ENCODE assay signal across 11 mouse cellular contexts in genomic region chr1:161575939-161576338, GRCm38 (mm10).
DNase-seq lines count a peak whose midpoint lies in the region; ATAC-seq and TF ChIP-seq lines count a peak whose summit lies in the region.
"Had no signal": no experiment of that assay in that cellular context is flagged by ENCODE, and none has a peak within 500 bp of the region (broad histone marks: within the 10 kb centered on the region; RNA-seq: fewer than 3 reads in every experiment).

No protein-coding gene starts in this region.

- H3K36me3 ChIP-seq in hindbrain, embryonic 15.5 days, result no peaks in the 10 kb centered on the region
- no peaks in the 10 kb centered on the region for H3K36me3 ChIP-seq in hindbrain, embryonic 13.5 days
- H3K36me3 ChIP-seq in midbrain, embryonic 13.5 days, result no peaks in the 10 kb centered on the region
- no peaks in the 10 kb centered on the region for H3K36me3 ChIP-seq in midbrain, embryonic 11.5 days (ENCODE audit: control insufficient read depth, insufficient read depth, low read length)
- H3K36me3 ChIP-seq in midbrain, postnatal 0 days (ENCODE audit: insufficient read depth, low read length), result no peaks in the 10 kb centered on the region

- DNase-seq in cerebellum, adult 2 months, result peak; percentile 3 to 10
- no peak for DNase-seq in cerebellum, adult 8-10 months
- DNase-seq in midbrain, embryonic 11.5 days (ENCODE audit: low spot score, missing footprints), result no peak
- DNase-seq in midbrain, postnatal 0 days (ENCODE audit: low spot score), result peak; percentile 63
- DNase-seq in layer of hippocampus, postnatal 14 days (ENCODE audit: low spot score in 2 of 2), result no peak
- DNase-seq: heart, adult 11 months; thymus, postnatal 4 days had no signal

- TF ChIP-seq POLR2A in cerebellum, adult 2 months (IDR thresholded peaks at IDR 0.05; ENCODE audit: borderline replicate concordance, insufficient read depth, low read length), result no peak

- no peak overlapping the region for H3K4me3 ChIP-seq in cerebellum, adult 2 months (replicated peaks; ENCODE audit: insufficient read depth, low read depth, low read length)
- H3K4me3 ChIP-seq in hindbrain, embryonic 15.5 days, result no peak overlapping the region
- H3K4me3 ChIP-seq in hindbrain, embryonic 13.5 days, result no peak overlapping the region
- H3K4me3 ChIP-seq in midbrain, embryonic 13.5 days (replicated peaks), result no peak overlapping the region
- H3K4me3 ChIP-seq in midbrain, embryonic 11.5 days (ENCODE audit: low read depth, low read length), result no peak overlapping the region
- H3K4me3 ChIP-seq in midbrain, postnatal 0 days (ENCODE audit: low read depth, low read length), result no peak overlapping the region

- ATAC-seq in hindbrain, embryonic 15.5 days (ENCODE audit: low FRiP score, low read depth), result peak; percentile 75; the same call in 1 of the 2 replicates
- no peak for ATAC-seq in hindbrain, embryonic 13.5 days (ENCODE audit: low FRiP score)
- ATAC-seq in midbrain, embryonic 13.5 days, result peak; percentile 45; the same call in 1 of the 2 replicates
- ATAC-seq in midbrain, embryonic 11.5 days (ENCODE audit: low FRiP score), result no peak
- peak; percentile 70 for ATAC-seq in midbrain, postnatal 0 days (ENCODE audit: low FRiP score)

- H3K27ac ChIP-seq in cerebellum, adult 2 months (ENCODE audit: insufficient read depth, low read length), result no peak overlapping the region
- H3K27ac ChIP-seq in hindbrain, embryonic 15.5 days (replicated peaks), result no peak overlapping the region
- H3K27ac ChIP-seq in hindbrain, embryonic 13.5 days, result no peak overlapping the region
- no peak overlapping the region for H3K27ac ChIP-seq in midbrain, embryonic 13.5 days
- no peak overlapping the region for H3K27ac ChIP-seq in midbrain, embryonic 11.5 days (ENCODE audit: low read depth, low read length)
- H3K27ac ChIP-seq in midbrain, postnatal 0 days (ENCODE audit: low read depth, low read length), result no peak overlapping the region
- H3K27ac ChIP-seq: liver, embryonic 14.5 days had no signal

- no peak for TF ChIP-seq CTCF in cerebellum, adult 2 months (IDR thresholded peaks at IDR 0.05; ENCODE audit: borderline replicate concordance, insufficient read depth, low read depth, low read length)
- no peak for TF ChIP-seq CTCF in midbrain, postnatal 0 days (IDR thresholded peaks at IDR 0.05)

- H3K4me1 ChIP-seq in cerebellum, adult 2 months (ENCODE audit: control insufficient read depth, insufficient read depth, low read length), result peaks cover 8% of the 10 kb centered on the region
- H3K4me1 ChIP-seq in hindbrain, embryonic 15.5 days (replicated peaks), result peaks cover 4% of the 10 kb centered on the region
- no peaks in the 10 kb centered on the region for H3K4me1 ChIP-seq in hindbrain, embryonic 13.5 days (replicated peaks)
- H3K4me1 ChIP-seq in midbrain, embryonic 13.5 days (replicated peaks), result no peaks in the 10 kb centered on the region
- no peaks in the 10 kb centered on the region for H3K4me1 ChIP-seq in midbrain, embryonic 11.5 days (ENCODE audit: control insufficient read depth, insufficient read depth, low read length)
- no peaks in the 10 kb centered on the region for H3K4me1 ChIP-seq in midbrain, postnatal 0 days (ENCODE audit: insufficient read depth, low read length)

- 17% methylated on average over 7 of the region's 7 CpGs for WGBS in cerebellum, adult 2 months
- 54% methylated on average over 7 of the region's 7 CpGs for WGBS in hindbrain, embryonic 15.5 days
- 63% methylated on average over 7 of the region's 7 CpGs for WGBS in hindbrain, embryonic 13.5 days
- WGBS in midbrain, embryonic 13.5 days, result 72% methylated on average over 7 of the region's 7 CpGs
- 75% methylated on average over 7 of the region's 7 CpGs for WGBS in midbrain, embryonic 11.5 days
- 56% methylated on average over 7 of the region's 7 CpGs for WGBS in midbrain, postnatal 0 days

- no peaks in the 10 kb centered on the region for H3K27me3 ChIP-seq in cerebellum, adult 2 months (ENCODE audit: control insufficient read depth, insufficient read depth, low read length)
- H3K27me3 ChIP-seq in hindbrain, embryonic 15.5 days, result no peaks in the 10 kb centered on the region
- H3K27me3 ChIP-seq in hindbrain, embryonic 13.5 days, result no peaks in the 10 kb centered on the region
- H3K27me3 ChIP-seq in midbrain, embryonic 13.5 days, result no peaks in the 10 kb centered on the region
- no peaks in the 10 kb centered on the region for H3K27me3 ChIP-seq in midbrain, embryonic 11.5 days (ENCODE audit: control insufficient read depth, insufficient read depth, low read length)
- H3K27me3 ChIP-seq in midbrain, postnatal 0 days (ENCODE audit: insufficient read depth, low read length), result no peaks in the 10 kb centered on the region

- H3K4me2 ChIP-seq in hindbrain, embryonic 15.5 days, result no peak overlapping the region
- no peak overlapping the region for H3K4me2 ChIP-seq in hindbrain, embryonic 13.5 days
- no peak overlapping the region for H3K4me2 ChIP-seq in midbrain, embryonic 13.5 days (replicated peaks)
- no peak overlapping the region for H3K4me2 ChIP-seq in midbrain, embryonic 11.5 days
- H3K4me2 ChIP-seq in midbrain, postnatal 0 days (ENCODE audit: low read depth, low read length, poor library complexity, severe bottlenecking), result no peak overlapping the region

- no peaks in the 10 kb centered on the region for H3K9me3 ChIP-seq in hindbrain, embryonic 15.5 days
- H3K9me3 ChIP-seq in hindbrain, embryonic 13.5 days, result no peaks in the 10 kb centered on the region
- H3K9me3 ChIP-seq in midbrain, embryonic 13.5 days, result no peaks in the 10 kb centered on the region
- no peaks in the 10 kb centered on the region for H3K9me3 ChIP-seq in midbrain, embryonic 11.5 days (ENCODE audit: control insufficient read depth, low read length)
- no peaks in the 10 kb centered on the region for H3K9me3 ChIP-seq in midbrain, postnatal 0 days (ENCODE audit: low read length)

- H3K9ac ChIP-seq in hindbrain, embryonic 15.5 days, result no peak overlapping the region
- H3K9ac ChIP-seq in hindbrain, embryonic 13.5 days, result no peak overlapping the region
- H3K9ac ChIP-seq in midbrain, embryonic 13.5 days (replicated peaks), result no peak overlapping the region
- H3K9ac ChIP-seq in midbrain, embryonic 11.5 days (ENCODE audit: low read length), result no peak overlapping the region
- H3K9ac ChIP-seq in midbrain, postnatal 0 days (replicated peaks; ENCODE audit: low read length, poor library complexity, severe bottlenecking), result no peak overlapping the region
- H3K9ac ChIP-seq: liver, embryonic 14.5 days had no signal

Comparison
In these comparisons a context has a peak if more than half of its experiments do, and no peak if none do; other contexts are left out.
1. DNase-seq: peak in cerebellum, adult 2 months (2 of 2) and midbrain, postnatal 0 days (single experiment); none in cerebellum, adult 8-10 months (single experiment), midbrain, embryonic 11.5 days (single experiment) and layer of hippocampus, postnatal 14 days (0 of 2).
2. ATAC-seq: peak in hindbrain, embryonic 15.5 days (single experiment), midbrain, embryonic 13.5 days (single experiment) and midbrain, postnatal 0 days (single experiment); none in hindbrain, embryonic 13.5 days (single experiment) and midbrain, embryonic 11.5 days (single experiment).